Mouse (Mus musculus) olfactory bulb, adult 2 months (tissue): Measurements from ENCODE around the gene Ccdc155.

Experiments used
- CTCF ChIP-seq: fragments of 200-500 bp; IDR thresholded peaks from 2 replicates; pipeline ENCODE4 v1.5.1; 2012; ENCODE audit warnings: low read depth, mild to moderate bottlenecking, low read length, moderate library complexity; ENCODE audit not compliant: insufficient read depth
- POLR2A ChIP-seq: fragments of 200-500 bp; IDR thresholded peaks from 2 replicates; pipeline ENCODE4 v1.6.1; 2012; ENCODE audit warnings: mild to moderate bottlenecking, low read depth, low read length, moderate library complexity; ENCODE audit not compliant: insufficient read depth

DNA sequence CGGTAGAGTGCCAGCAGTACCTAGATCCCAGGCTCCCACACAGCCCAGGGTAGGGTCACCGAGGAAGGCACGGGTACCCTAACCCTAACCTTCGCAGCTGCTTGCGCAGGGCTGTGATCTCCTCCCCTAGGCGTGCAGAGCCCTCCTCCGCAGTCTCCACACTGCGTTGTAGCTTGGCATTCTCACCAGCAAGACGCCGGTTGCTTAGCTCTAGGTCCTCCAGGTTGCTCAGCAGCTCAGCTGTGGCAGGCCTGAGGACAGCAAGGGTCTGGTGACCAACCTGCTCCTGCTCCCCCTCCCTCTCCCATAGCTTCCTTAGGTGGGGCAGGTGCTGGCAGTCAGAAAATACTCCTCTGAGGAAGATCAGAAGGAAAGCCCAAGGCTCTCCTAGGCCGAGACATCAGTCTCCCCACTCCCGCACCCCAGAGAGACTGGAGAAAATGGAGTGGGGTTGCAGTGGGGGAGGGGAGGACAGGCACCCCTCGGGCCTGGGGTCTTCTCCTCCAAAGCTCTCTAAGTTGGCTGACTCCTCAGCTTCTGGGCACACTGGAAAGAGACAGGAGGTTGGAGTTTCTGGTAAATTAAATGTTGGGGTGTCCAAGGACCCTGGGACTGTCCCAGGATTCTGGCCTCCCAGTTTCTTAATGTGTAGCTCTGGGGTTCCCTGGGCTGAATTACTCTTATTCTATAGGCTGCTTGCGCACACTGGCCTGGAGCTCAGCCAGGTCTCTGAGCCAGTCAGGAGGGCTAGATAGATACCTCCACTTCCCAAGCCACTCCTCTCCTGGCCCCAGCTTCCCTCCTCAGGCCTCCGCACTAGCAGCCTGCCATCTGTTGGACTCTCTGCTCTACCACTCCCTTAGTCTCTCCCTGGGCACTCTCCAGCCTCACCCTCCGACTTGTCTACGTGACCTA, 10.6 kb downstream of the Ccdc155 start:
- TF ChIP-seq CTCF (no peak), POLR2A (no peak)
